8 mouse cellular contexts compared by ENCODE assay signal in the genomic region with DNA sequence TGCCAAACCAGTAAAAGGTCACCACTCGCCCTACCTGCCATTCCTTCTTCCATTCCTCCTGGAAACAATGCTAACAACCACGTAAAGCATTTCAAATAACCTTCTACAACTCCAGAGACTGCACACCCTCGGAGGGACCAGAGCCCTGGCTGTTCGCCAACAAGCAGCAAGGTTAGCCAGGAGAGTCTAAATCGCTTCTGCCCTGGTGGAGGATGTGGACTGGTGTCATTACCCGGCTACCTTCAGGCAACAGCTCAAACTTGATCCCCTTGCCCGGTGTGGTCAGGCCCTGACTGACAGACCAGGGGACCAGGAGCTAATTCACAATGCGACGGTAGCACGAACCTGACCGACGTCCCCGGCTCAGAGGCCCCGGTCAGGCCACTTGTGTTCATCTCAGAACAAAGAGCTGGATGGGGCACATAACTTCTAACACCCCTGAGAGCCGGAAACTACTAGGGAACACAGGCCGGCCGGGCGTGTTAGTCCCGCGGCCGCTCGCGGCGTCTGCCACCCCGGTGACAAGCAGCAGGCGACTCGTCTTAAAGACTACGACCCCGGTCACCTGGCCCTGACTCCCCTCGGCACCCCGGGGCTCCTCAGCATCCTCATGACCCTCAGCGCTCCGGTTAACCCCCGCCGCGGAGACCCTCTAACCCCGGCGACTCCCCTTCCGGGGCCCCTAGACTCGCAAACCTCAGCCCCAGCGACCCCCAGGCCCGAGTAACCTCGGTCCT. TPM values are rescaled to one million over a fixed set of nuclear protein-coding genes. Genes with fewer than 3 reads are reported as not detected.
DNase-seq lines count a peak whose midpoint lies in the region; ATAC-seq and TF ChIP-seq lines count a peak whose summit lies in the region.

No protein-coding gene starts in this region.

- no peaks in the 10 kb centered on the region for H3K9me3 ChIP-seq in forebrain, embryonic 15.5 days
- H3K9me3 ChIP-seq in hindbrain, embryonic 11.5 days (ENCODE audit: control insufficient read depth, low read length): no peaks in the 10 kb centered on the region
- no peaks in the 10 kb centered on the region for H3K9me3 ChIP-seq in limb, embryonic 11.5 days (ENCODE audit: control insufficient read depth, low read length)

- H3K9ac ChIP-seq in forebrain, embryonic 15.5 days (replicated peaks): peak overlapping the region; percentile 75
- H3K9ac ChIP-seq in hindbrain, embryonic 11.5 days (ENCODE audit: low read depth, low read length): peak overlapping the region; percentile 77
- H3K9ac ChIP-seq in limb, embryonic 11.5 days (ENCODE audit: low read length): peak overlapping the region; percentile 76

- no peak for TF ChIP-seq POLR2A in cerebellum, adult 2 months (IDR thresholded peaks at IDR 0.05; ENCODE audit: borderline replicate concordance, insufficient read depth, low read length)
- no peak for TF ChIP-seq POLR2A in small intestine, adult 2 months (IDR thresholded peaks at IDR 0.05; ENCODE audit: low read depth, low read length)

- POLR2A ChIA-PET in Patski (lab: Charles Lee): interaction anchor here (1.2 kb wide), 1 partner anchor 8 kb away, joined by 5 read pairs; no protein-coding TSS in a partner anchor

- peak; percentile 13 for ATAC-seq in Patski
- peak; percentile 3 for ATAC-seq in forebrain, embryonic 15.5 days (replicated peaks)
- ATAC-seq in hindbrain, embryonic 11.5 days (ENCODE audit: low FRiP score): no peak
- ATAC-seq in limb, embryonic 11.5 days (ENCODE audit: insufficient number of reproducible peaks, low FRiP score, low TSS enrichment, low read depth): peak; percentile 15; the same call in 1 of the 2 replicates
- no peak for ATAC-seq in frontal cortex, adult (ENCODE audit: low TSS enrichment)

- H3K36me3 ChIP-seq in forebrain, embryonic 15.5 days: no peaks in the 10 kb centered on the region
- no peaks in the 10 kb centered on the region for H3K36me3 ChIP-seq in hindbrain, embryonic 11.5 days (ENCODE audit: control insufficient read depth, insufficient read depth, low read length)
- H3K36me3 ChIP-seq in limb, embryonic 11.5 days (ENCODE audit: control insufficient read depth, insufficient read depth, low read length): no peaks in the 10 kb centered on the region
- H3K36me3 ChIP-seq in small intestine, adult 2 months (ENCODE audit: control insufficient read depth, insufficient read depth, low read length): no peaks in the 10 kb centered on the region

- in situ Hi-C loops in Patski (cut with MboI; ENCODE audit: low pct_unique_long_range_greater_than_20kb): no loop called here

- H3K27me3 ChIP-seq in Patski: no peaks in the 10 kb centered on the region
- no peaks in the 10 kb centered on the region for H3K27me3 ChIP-seq in cerebellum, adult 2 months (ENCODE audit: control insufficient read depth, insufficient read depth, low read length)
- no peaks in the 10 kb centered on the region for H3K27me3 ChIP-seq in forebrain, embryonic 15.5 days
- no peaks in the 10 kb centered on the region for H3K27me3 ChIP-seq in hindbrain, embryonic 11.5 days (ENCODE audit: control insufficient read depth, insufficient read depth, low read length)
- H3K27me3 ChIP-seq in limb, embryonic 11.5 days (ENCODE audit: control insufficient read depth, insufficient read depth, low read length): no peaks in the 10 kb centered on the region
- no peaks in the 10 kb centered on the region for H3K27me3 ChIP-seq in small intestine, adult 2 months (ENCODE audit: control insufficient read depth, insufficient read depth, low read length)

- peak overlapping the region; percentile 78 for H3K4me2 ChIP-seq in forebrain, embryonic 15.5 days (replicated peaks)
- H3K4me2 ChIP-seq in hindbrain, embryonic 11.5 days (replicated peaks; ENCODE audit: low read depth, low read length): peak overlapping the region; percentile 97
- H3K4me2 ChIP-seq in limb, embryonic 11.5 days (ENCODE audit: low read depth, severe bottlenecking): peak overlapping the region; percentile 76

- DNase-seq in Patski (ENCODE audit: low read depth, low spot score): no peak
- DNase-seq in cerebellum, adult 2 months: peak; percentile 74 to 76
- DNase-seq in hindbrain, embryonic 11.5 days (ENCODE audit: low spot score): peak; percentile 58
- peak; percentile 71 for DNase-seq in limb, embryonic 11.5 days (ENCODE audit: low spot score)
- peak; percentile 47 for DNase-seq in mesoderm, embryonic 11.5 days (ENCODE audit: low read depth, low spot score)

- H3K27ac ChIP-seq in cerebellum, adult 2 months (ENCODE audit: insufficient read depth, low read length): peak overlapping the region; percentile 44; the same call in 1 of the 2 replicates
- H3K27ac ChIP-seq in forebrain, embryonic 15.5 days (replicated peaks): no peak overlapping the region
- 0 out of 2 replicates have a peak overlapping the region, but pooled peaks have one; percentile 33 for H3K27ac ChIP-seq in hindbrain, embryonic 11.5 days (ENCODE audit: low read depth, low read length)
- peak overlapping the region; percentile 8; the same call in 1 of the 2 replicates for H3K27ac ChIP-seq in limb, embryonic 11.5 days (replicated peaks; ENCODE audit: low read depth, low read length)
- peak overlapping the region; percentile 62 for H3K27ac ChIP-seq in small intestine, adult 2 months (ENCODE audit: insufficient read depth, low read depth, low read length)

- H3K4me3 ChIP-seq in cerebellum, adult 2 months (replicated peaks; ENCODE audit: insufficient read depth, low read depth, low read length): peak overlapping the region; percentile 75
- peak overlapping the region; percentile 71 for H3K4me3 ChIP-seq in forebrain, embryonic 15.5 days
- peak overlapping the region; percentile 64 for H3K4me3 ChIP-seq in hindbrain, embryonic 11.5 days (ENCODE audit: low read depth, low read length)
- peak overlapping the region; percentile 61 for H3K4me3 ChIP-seq in limb, embryonic 11.5 days (ENCODE audit: low read depth, low read length)
- peak overlapping the region; percentile 87 for H3K4me3 ChIP-seq in small intestine, adult 2 months (ENCODE audit: low read depth, low read length)

- CTCF ChIA-PET in Patski (lab: Charles Lee): interaction anchor here (1.1 to 2.2 kb wide), 3 partner anchors 10 to 28 kb away, joined by 4 to 5 read pairs (median 4); no protein-coding TSS in a partner anchor

- under 1% methylated on average over 43 of the region's 43 CpGs for WGBS in cerebellum, adult 2 months
- WGBS in forebrain, embryonic 15.5 days: 2% methylated on average over 43 of the region's 43 CpGs
- 3% methylated on average over 43 of the region's 43 CpGs for WGBS in hindbrain, embryonic 11.5 days
- WGBS in limb, embryonic 11.5 days: 1% methylated on average over 40 of the region's 43 CpGs
- WGBS in small intestine, adult 2 months: 1% methylated on average over 43 of the region's 43 CpGs

- no peak for TF ChIP-seq CTCF in Patski (IDR thresholded peaks at IDR 0.05)
- TF ChIP-seq CTCF in cerebellum, adult 2 months (IDR thresholded peaks at IDR 0.05; ENCODE audit: borderline replicate concordance, insufficient read depth, low read depth, low read length): no peak
- peak; percentile 9; the same call in 1 of the 2 replicates for TF ChIP-seq CTCF in small intestine, adult 2 months (IDR thresholded peaks at IDR 0.05; ENCODE audit: extremely low read depth, insufficient read length, insufficient replicate concordance, low read depth, low read length)

- peaks cover 10% of the 10 kb centered on the region for H3K4me1 ChIP-seq in cerebellum, adult 2 months (ENCODE audit: control insufficient read depth, insufficient read depth, low read length)
- H3K4me1 ChIP-seq in forebrain, embryonic 15.5 days: peaks cover 23% of the 10 kb centered on the region
- H3K4me1 ChIP-seq in hindbrain, embryonic 11.5 days (replicated peaks; ENCODE audit: control insufficient read depth, insufficient read depth, low read length): no peaks in the 10 kb centered on the region; the same call in 1 of the 2 replicates
- H3K4me1 ChIP-seq in limb, embryonic 11.5 days (ENCODE audit: control insufficient read depth, insufficient read depth, low read length): peaks cover 20% of the 10 kb centered on the region
- H3K4me1 ChIP-seq in small intestine, adult 2 months (ENCODE audit: control insufficient read depth, insufficient read depth, insufficient read length, low read length): peaks cover 12% of the 10 kb centered on the region; the same call in 1 of the 2 replicates

RNA-seq across cellular contexts. Expression of gene Cyth1, which starts 0.9 kb away (rescaled TPM):
- polyA plus RNA-seq in Patski (2021): 30.8 TPM
- 89.8 and 93.9 TPM in 2 replicates for polyA plus RNA-seq in cerebellum, adult 2 months (2012; rRNA removed)
- 32.3 and 34.6 TPM in 2 replicates for polyA plus RNA-seq in forebrain, embryonic 15.5 days (2015; fragmentation: Nextera tagmentation; extraction: Ambion mirVana)
- 16.5 and 16.7 TPM in 2 replicates for polyA plus RNA-seq in hindbrain, embryonic 11.5 days (2014; fragmentation: Nextera tagmentation; extraction: Ambion mirVana)
- 13.3 and 16.2 TPM in 2 replicates for polyA plus RNA-seq in limb, embryonic 11.5 days (2014; fragmentation: Nextera tagmentation; extraction: Ambion mirVana)
- polyA plus RNA-seq in small intestine, adult 2 months (2012; rRNA removed): 8.5 and 19.6 TPM in 2 replicates

RNA-seq across cellular contexts. Expression of gene Usp36, which starts 42.5 kb away (rescaled TPM):
- polyA plus RNA-seq in Patski (2021): 26.0 TPM
- polyA plus RNA-seq in cerebellum, adult 2 months (2012; rRNA removed): 33.6 and 33.8 TPM in 2 replicates
- 17.0 and 17.4 TPM in 2 replicates for polyA plus RNA-seq in forebrain, embryonic 15.5 days (2015; fragmentation: Nextera tagmentation; extraction: Ambion mirVana)
- 9.8 and 9.9 TPM in 2 replicates for polyA plus RNA-seq in hindbrain, embryonic 11.5 days (2014; fragmentation: Nextera tagmentation; extraction: Ambion mirVana)
- 13.6 and 15.3 TPM in 2 replicates for polyA plus RNA-seq in limb, embryonic 11.5 days (2014; fragmentation: Nextera tagmentation; extraction: Ambion mirVana)
- 10.8 and 11.5 TPM in 2 replicates for polyA plus RNA-seq in small intestine, adult 2 months (2012; rRNA removed)

Comparison
In these comparisons a context has a peak if more than half of its experiments do, and no peak if none do; other contexts are left out.
1. ATAC-seq: peak in Patski (single experiment), forebrain, embryonic 15.5 days (single experiment) and limb, embryonic 11.5 days (single experiment); none in hindbrain, embryonic 11.5 days (single experiment) and frontal cortex, adult (single experiment).
2. Peak in every context shown above with its lines, with median percentiles within 50 percentile points of each other: H3K4me3 ChIP-seq, H3K4me2 ChIP-seq and H3K9ac ChIP-seq.